Mouse (Mus musculus) urinary bladder, adult 2 months (tissue): Measurements from ENCODE around the gene Snx25. TPM values are rescaled to one million over a fixed set of nuclear protein-coding genes. Genes with fewer than 3 reads are reported as not detected.
A peak's percentile ranks its signal among the peaks of the same experiment; 100 is the strongest.

Experiments used
- DNase-seq: peaks from one replicate; pipeline ENCODE4 v3.0.0; 2022; ENCODE audit warnings: low spot score
- polyA plus RNA-seq: library from polyadenylated mRNA; depleted of rRNA; stranded (reverse); fragments of >200 nt; gene quantifications from 2 replicates; pipeline ENCODE4 v1.2.3, GENCODE M21; 2012; rRNA removed

The Snx25 gene
- polyA plus RNA-seq = 9.5 and 9.9 TPM in 2 replicates

- peak; percentile 76 for DNase-seq
These were observed at the start of gene Snx25 for GRCm38 (mm10) chr8:46152064-46153031. Gene Snx25, minus strand, starts transcription at chr8:46152159.

GRCm38 (mm10) chr8:46197673-46198072, 45.7 kb upstream of the Snx25 start:
- no peak for DNase-seq

- no peak for DNase-seq
These were observed 44.9 kb upstream of the Snx25 start for GRCm38 (mm10) chr8:46196877-46197276.

- DNase-seq = no peak
These were observed 41.1 kb upstream of the Snx25 start for GRCm38 (mm10) chr8:46193100-46193499.

GRCm38 (mm10) chr8:46185361-46185760, 33.4 kb upstream of the Snx25 start:
- no peak for DNase-seq

- DNase-seq = no peak
These were observed 28.2 kb upstream of the Snx25 start for GRCm38 (mm10) chr8:46180136-46180535.

- no peak for DNase-seq
These were observed 21.7 kb upstream of the Snx25 start for GRCm38 (mm10) chr8:46173651-46174050.

- no peak for DNase-seq
These were observed 11.9 kb upstream of the Snx25 start for GRCm38 (mm10) chr8:46163870-46164190.

- DNase-seq = peak; percentile 98
These were observed 11.3 kb upstream of the Snx25 start for GRCm38 (mm10) chr8:46162953-46163869.

- no peak for DNase-seq
These were observed 1.1 kb upstream of the Snx25 start for GRCm38 (mm10) chr8:46153042-46153441.

- peak; percentile 51 for DNase-seq
These were observed 527 bp downstream of the Snx25 start, which contains the start of gene Cfap97 for GRCm38 (mm10) chr8:46151202-46152062. Gene Cfap97, plus strand, starts transcription at chr8:46151771.

GRCm38 (mm10) chr8:46149782-46150181, 2.2 kb downstream of the Snx25 start:
- no peak for DNase-seq

GRCm38 (mm10) chr8:46149306-46149705, 2.7 kb downstream of the Snx25 start:
- no peak for DNase-seq

- DNase-seq = no peak
These were observed 5.8 kb downstream of the Snx25 start for GRCm38 (mm10) chr8:46146173-46146572.

- no peak for DNase-seq
These were observed 8.0 kb downstream of the Snx25 start for GRCm38 (mm10) chr8:46143924-46144323.

GRCm38 (mm10) chr8:46143470-46143869, 8.5 kb downstream of the Snx25 start:
- DNase-seq = no peak

GRCm38 (mm10) chr8:46142498-46143081, 9.4 kb downstream of the Snx25 start:
- DNase-seq = no peak

- DNase-seq = no peak
These were observed 10.3 kb downstream of the Snx25 start for GRCm38 (mm10) chr8:46141688-46142087.

GRCm38 (mm10) chr8:46140376-46141120, 11.4 kb downstream of the Snx25 start:
- DNase-seq = no peak
